Mouse (Mus musculus) kidney, postnatal 14 days (tissue): ENCODE measurements around the gene 1600002K03Rik.
"Not testable (repeated sequence)": the region's sequence is repeated elsewhere in the genome, so short reads cannot be mapped to it uniquely, and the experiment has no call there.

ENCODE experiments used
- DNase-seq: peaks from one replicate; pipeline ENCODE4 v3.0.0; 2022; ENCODE audit warnings: mixed read lengths

The 1600002K03Rik gene

GRCm38 (mm10) chr10:80189999-80190398, 17.3 kb downstream of the 1600002K03Rik start:
- DNase-seq: no peak

- DNase-seq: peak; percentile 46
Observed at GRCm38 (mm10) chr10:80190491-80191051, 17.8 kb downstream of the 1600002K03Rik start.

- DNase-seq: no peak
Observed at GRCm38 (mm10) chr10:80193976-80194375, 21.2 kb downstream of the 1600002K03Rik start.

- no peak for DNase-seq
Observed at GRCm38 (mm10) chr10:80194441-80194840, 21.7 kb downstream of the 1600002K03Rik start.

- DNase-seq: no peak
Observed at GRCm38 (mm10) chr10:80196167-80196566, 23.4 kb downstream of the 1600002K03Rik start.

- DNase-seq: no peak
Observed at GRCm38 (mm10) chr10:80196778-80197581, 24.2 kb downstream of the 1600002K03Rik start.

- peak; percentile 91 for DNase-seq
Observed at GRCm38 (mm10) chr10:80199440-80200008, 26.8 kb downstream of the 1600002K03Rik start.

GRCm38 (mm10) chr10:80200485-80200884, 27.7 kb downstream of the 1600002K03Rik start:
- no peak for DNase-seq

GRCm38 (mm10) chr10:80204055-80204454, 31.3 kb downstream of the 1600002K03Rik start:
- DNase-seq: no peak

GRCm38 (mm10) chr10:80207201-80207600, 34.5 kb downstream of the 1600002K03Rik start:
- no peak for DNase-seq

- DNase-seq: no peak
Observed at GRCm38 (mm10) chr10:80207676-80208075, 34.9 kb downstream of the 1600002K03Rik start.

- no peak for DNase-seq
Observed at GRCm38 (mm10) chr10:80208248-80208647, 35.5 kb downstream of the 1600002K03Rik start.

GRCm38 (mm10) chr10:80208841-80209371, 36.2 kb downstream of the 1600002K03Rik start:
- DNase-seq: no peak

GRCm38 (mm10) chr10:80211547-80212103, 38.9 kb downstream of the 1600002K03Rik start:
- DNase-seq: not testable (repeated sequence)

- no peak for DNase-seq
Observed at GRCm38 (mm10) chr10:80215048-80215772, 42.5 kb downstream of the 1600002K03Rik start.

- no peak for DNase-seq
Observed at GRCm38 (mm10) chr10:80220676-80221075, 47.9 kb downstream of the 1600002K03Rik start.

- DNase-seq: not testable (repeated sequence)
Observed at GRCm38 (mm10) chr10:80223137-80223536, 50.4 kb downstream of the 1600002K03Rik start.
